Mouse (Mus musculus): ENCODE measurements around the gene Brsk1.

Gene Brsk1

GRCm38 (mm10) chr7:4690387-4690786, at the start of gene Brsk1:
Gene Brsk1, plus strand, starts transcription at chr7:4690604.
- DNase-seq (ENCODE audit: low read depth, low spot score) = peak; percentile 90

- no peak for DNase-seq (ENCODE audit: low read depth, low spot score)
Observed at GRCm38 (mm10) chr7:4641155-4641554, 49.2 kb upstream of the Brsk1 start.

GRCm38 (mm10) chr7:4641956-4642355, 48.4 kb upstream of the Brsk1 start:
- no peak for DNase-seq (ENCODE audit: low read depth, low spot score)

- no peak for DNase-seq (ENCODE audit: low read depth, low spot score)
Observed at GRCm38 (mm10) chr7:4643225-4643624, 47.2 kb upstream of the Brsk1 start.

- no peak for DNase-seq (ENCODE audit: low read depth, low spot score)
Observed at GRCm38 (mm10) chr7:4646806-4647205, 43.6 kb upstream of the Brsk1 start.

GRCm38 (mm10) chr7:4647291-4647690, 43.1 kb upstream of the Brsk1 start:
- DNase-seq (ENCODE audit: low read depth, low spot score) = no peak

GRCm38 (mm10) chr7:4647992-4648391, 42.4 kb upstream of the Brsk1 start:
- no peak for DNase-seq (ENCODE audit: low read depth, low spot score)

- no peak for DNase-seq (ENCODE audit: low read depth, low spot score)
Observed at GRCm38 (mm10) chr7:4651581-4651980, 38.8 kb upstream of the Brsk1 start.

- DNase-seq (ENCODE audit: low read depth, low spot score) = no peak
Observed at GRCm38 (mm10) chr7:4652726-4653125, 37.7 kb upstream of the Brsk1 start.

- no peak for DNase-seq (ENCODE audit: low read depth, low spot score)
Observed at GRCm38 (mm10) chr7:4653351-4653750, 37.1 kb upstream of the Brsk1 start.

- no peak for DNase-seq (ENCODE audit: low read depth, low spot score)
Observed at GRCm38 (mm10) chr7:4653780-4654179, 36.6 kb upstream of the Brsk1 start.

GRCm38 (mm10) chr7:4654221-4654620, 36.2 kb upstream of the Brsk1 start:
- no peak for DNase-seq (ENCODE audit: low read depth, low spot score)

GRCm38 (mm10) chr7:4655393-4655792, 35.0 kb upstream of the Brsk1 start:
- no peak for DNase-seq (ENCODE audit: low read depth, low spot score)

GRCm38 (mm10) chr7:4655916-4656315, 34.5 kb upstream of the Brsk1 start:
- no peak for DNase-seq (ENCODE audit: low read depth, low spot score)

GRCm38 (mm10) chr7:4656818-4657217, 33.6 kb upstream of the Brsk1 start:
- no peak for DNase-seq (ENCODE audit: low read depth, low spot score)

- no peak for DNase-seq (ENCODE audit: low read depth, low spot score)
Observed at GRCm38 (mm10) chr7:4657521-4658127, 32.8 kb upstream of the Brsk1 start.

GRCm38 (mm10) chr7:4658128-4658907, 32.1 kb upstream of the Brsk1 start:
- DNase-seq (ENCODE audit: low read depth, low spot score) = no peak

GRCm38 (mm10) chr7:4658912-4659551, 31.4 kb upstream of the Brsk1 start, which contains the start of gene Ppp6r1:
Gene Ppp6r1, minus strand, starts transcription at chr7:4659019.
- DNase-seq (ENCODE audit: low read depth, low spot score) = peak; percentile 94

- no peak for DNase-seq (ENCODE audit: low read depth, low spot score)
Observed at GRCm38 (mm10) chr7:4659911-4660443, 30.4 kb upstream of the Brsk1 start.

GRCm38 (mm10) chr7:4663179-4663578, 27.2 kb upstream of the Brsk1 start:
- no peak for DNase-seq (ENCODE audit: low read depth, low spot score)

GRCm38 (mm10) chr7:4663742-4664141, 26.7 kb upstream of the Brsk1 start:
- DNase-seq (ENCODE audit: low read depth, low spot score) = no peak

- DNase-seq (ENCODE audit: low read depth, low spot score) = no peak
Observed at GRCm38 (mm10) chr7:4666871-4667270, 23.5 kb upstream of the Brsk1 start.
